Mouse (Mus musculus) cerebellum, postnatal 36 days (tissue): ENCODE measurements around the gene Ccdc7a.

ENCODE experiments used
- DNase-seq, 2 experiments: peaks; one replicate each; pipeline ENCODE4 v3.0.0; 2021 to 2022; ENCODE audit warnings: mixed read lengths in 2 of 2

Gene Ccdc7a

GRCm38 (mm10) chr8:128685507-128686428, 379.5 kb downstream of the Ccdc7a start, which contains the start of gene Itgb1:
Gene Itgb1 (plus strand): TSS chr8:128685654.
- DNase-seq, result peak; percentile 90 to 94

- DNase-seq, result no peak
These were observed 380.5 kb downstream of the Ccdc7a start for GRCm38 (mm10) chr8:128684609-128685506.
